Mouse (Mus musculus) right cerebral cortex, postnatal 36 days (tissue): ENCODE measurements at regions not wholly inside any gene's neighbourhood (a gene's known extent, or its start where the extent isn't known, plus 50 kb on each side); places are given as distances from the start of the nearest gene placed in this dataset.

ENCODE experiments used
- DNase-seq, 2 experiments: peaks; one replicate each; pipeline ENCODE4 v3.0.0; 2022; ENCODE audit warnings: low spot score in 2 of 2, mixed read lengths in 1 of 2

- peak in 1 of 2 experiments; percentile 6 for DNase-seq
Observed at GRCm38 (mm10) chr7:35988449-35989109, 185.8 kb upstream of the Zfp507 start.

GRCm38 (mm10) chr7:35977986-35978385 lies 175.2 kb upstream of the Zfp507 start:
- no peak for DNase-seq

GRCm38 (mm10) chr7:35958731-35959130 lies 155.9 kb upstream of the Zfp507 start:
- DNase-seq, result no peak

GRCm38 (mm10) chr7:35958052-35958451 lies 155.2 kb upstream of the Zfp507 start:
- DNase-seq, result no peak

- no peak for DNase-seq
Observed at GRCm38 (mm10) chr7:35948794-35949193, 146.0 kb upstream of the Zfp507 start.

GRCm38 (mm10) chr7:35948389-35948788 lies 145.6 kb upstream of the Zfp507 start:
- no peak for DNase-seq

- no peak for DNase-seq
Observed at GRCm38 (mm10) chr7:35941086-35941485, 138.3 kb upstream of the Zfp507 start.

- no peak for DNase-seq
Observed at GRCm38 (mm10) chr7:35938123-35938869, 135.5 kb upstream of the Zfp507 start.

GRCm38 (mm10) chr7:35926749-35927148 lies 123.9 kb upstream of the Zfp507 start:
- no peak for DNase-seq

GRCm38 (mm10) chr7:35922582-35922981 lies 119.8 kb upstream of the Zfp507 start:
- DNase-seq, result no peak

- no peak for DNase-seq
Observed at GRCm38 (mm10) chr7:35920884-35921283, 118.1 kb upstream of the Zfp507 start.

- DNase-seq, result no peak
Observed at GRCm38 (mm10) chr7:35920194-35920609, 117.4 kb upstream of the Zfp507 start.

GRCm38 (mm10) chr7:35910109-35910706 lies 107.4 kb upstream of the Zfp507 start:
- no peak for DNase-seq

GRCm38 (mm10) chr7:35901942-35902381 lies 99.2 kb upstream of the Zfp507 start:
- DNase-seq, result peak; percentile 32 to 43

GRCm38 (mm10) chr7:35898701-35899445 lies 96.1 kb upstream of the Zfp507 start:
- DNase-seq, result no peak

GRCm38 (mm10) chr7:35893292-35893691 lies 90.5 kb upstream of the Zfp507 start:
- peak in 1 of 2 experiments; percentile 47 for DNase-seq

- DNase-seq, result no peak
Observed at GRCm38 (mm10) chr7:35886051-35886450, 83.2 kb upstream of the Zfp507 start.

- peak; percentile 34 to 57 for DNase-seq
Observed at GRCm38 (mm10) chr7:35879755-35880304, 77.0 kb upstream of the Zfp507 start.

GRCm38 (mm10) chr7:35878164-35878563 lies 75.4 kb upstream of the Zfp507 start:
- peak in 1 of 2 experiments; percentile 23 for DNase-seq

- DNase-seq, result no peak
Observed at GRCm38 (mm10) chr7:35861049-35861448, 58.2 kb upstream of the Zfp507 start.

GRCm38 (mm10) chr7:35859601-35860000 lies 56.8 kb upstream of the Zfp507 start:
- DNase-seq, result no peak

- no peak for DNase-seq
Observed at GRCm38 (mm10) chr7:35857693-35858092, 54.9 kb upstream of the Zfp507 start.
